Mouse (Mus musculus) limb, embryonic 13.5 days (tissue): ENCODE measurements around the gene Ubqln1. TPM values are rescaled to one million over a fixed set of nuclear protein-coding genes. Genes with fewer than 3 reads are reported as not detected.

ENCODE experiments used
- ATAC-seq: fragments of 200-750 bp; cut with Nextera tagmentation; 2 replicates; pipeline ENCODE4 v1.8.0; 2017; ENCODE audit warnings: low read depth, moderate number of reproducible peaks, moderate TSS enrichment; ENCODE audit not compliant: low FRiP score
- H3K27ac ChIP-seq: fragments of 300-500 bp; sonication (generic); 2 replicates; pipeline ENCODE4 v1.5.1; 2015; ENCODE audit warnings: inconsistent platforms, mild to moderate bottlenecking, moderate library complexity
- H3K27me3 ChIP-seq: fragments of 300-500 bp; sonication (generic); 2 replicates; pipeline ENCODE4 v1.6.1; 2015; ENCODE audit warnings: mild to moderate bottlenecking, inconsistent platforms
- H3K36me3 ChIP-seq: fragments of 300-500 bp; sonication (generic); 2 replicates; pipeline ENCODE4 v1.6.1; 2015; ENCODE audit warnings: inconsistent platforms, mild to moderate bottlenecking, moderate library complexity
- H3K4me1 ChIP-seq: fragments of 300-500 bp; sonication (generic); 2 replicates; pipeline ENCODE4 v1.6.1; 2015; ENCODE audit warnings: inconsistent platforms
- H3K4me2 ChIP-seq: fragments of 300-500 bp; sonication (generic); replicated peaks from 2 replicates; pipeline ENCODE4 v1.6.1; 2015; ENCODE audit warnings: inconsistent platforms, mild to moderate bottlenecking, moderate library complexity
- H3K4me3 ChIP-seq: fragments of 300-500 bp; sonication (generic); 2 replicates; pipeline ENCODE4 v1.5.1; 2015; ENCODE audit warnings: moderate library complexity, mild to moderate bottlenecking, inconsistent platforms
- H3K9ac ChIP-seq: fragments of 300-500 bp; sonication (generic); 2 replicates; pipeline ENCODE4 v1.6.1; 2015; ENCODE audit warnings: mild to moderate bottlenecking, inconsistent platforms
- H3K9me3 ChIP-seq: fragments of 300-500 bp; sonication (generic); 2 replicates; pipeline ENCODE4 v1.6.1; 2016; ENCODE audit warnings: inconsistent platforms
- WGBS: fragments of 180-500 bp; shearing (Covaris S2); methylation state at CpG from one replicate; pipeline ENCODE4 v1.1.7; 2015; 5-methylcytosine and 5-hydroxymethylcytosine counted together
- polyA plus RNA-seq: library from polyadenylated mRNA; unstranded; fragments of >200 nt; fragmentation: Nextera tagmentation; extraction: Ambion mirVana; gene quantifications from 2 replicates; pipeline ENCODE4 v1.2.1, GENCODE M21; 2015

The Ubqln1 gene
- polyA plus RNA-seq, 1 experiment from 2014 or later = 101 TPM

DNA sequence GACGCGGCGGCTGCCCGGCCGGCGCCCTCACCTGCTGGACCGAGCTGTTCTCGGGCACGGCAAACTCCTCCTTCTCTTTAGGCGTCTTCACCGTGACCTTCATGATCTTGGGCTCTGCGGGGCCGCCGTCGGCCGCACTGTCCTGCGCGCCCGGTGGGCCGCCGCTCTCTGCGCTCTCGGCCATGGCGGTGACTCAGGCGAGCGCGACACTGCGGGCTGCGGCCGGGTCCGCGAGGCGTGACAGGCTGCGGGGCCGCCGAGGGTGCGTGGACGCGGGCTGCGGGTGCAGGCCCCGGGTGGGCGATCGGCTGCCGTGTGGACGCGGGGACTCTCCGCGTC lies 231 bp downstream of the Ubqln1 start:
- H3K4me2 ChIP-seq = peak overlapping the region; percentile 85
- H3K4me3 ChIP-seq = peak overlapping the region; percentile 99
- H3K27me3 ChIP-seq = no peaks in the 10 kb centered on the region
- WGBS = under 1% methylated on average over 43 of the region's 48 CpGs
- peak overlapping the region; percentile 78; the same call in 1 of the 2 replicates for H3K27ac ChIP-seq
- H3K9me3 ChIP-seq = no peaks in the 10 kb centered on the region
- H3K36me3 ChIP-seq = no peaks in the 10 kb centered on the region
- peak; percentile 57 for ATAC-seq
- peaks cover 34% of the 10 kb centered on the region for H3K4me1 ChIP-seq
- peak overlapping the region; percentile 98 for H3K9ac ChIP-seq

- Histone ChIP-seq H3K27ac (peak overlapping the region; percentile 78; the same call in 1 of the 2 replicates), H3K9me3 (no peaks in the 10 kb centered on the region), H3K4me2 (peak overlapping the region; percentile 85), H3K4me3 (peak overlapping the region; percentile 99), H3K4me1 (peaks cover 34% of the 10 kb centered on the region), H3K27me3 (no peaks in the 10 kb centered on the region), H3K36me3 (no peaks in the 10 kb centered on the region), H3K9ac (peak overlapping the region; percentile 98)
- 2% methylated on average over 49 of the region's 49 CpGs for WGBS
- ATAC-seq = peak; percentile 55
Measured at GRCm38 (mm10) chr13:58214346-58215252, 854 bp downstream of the Ubqln1 start.

DNA sequence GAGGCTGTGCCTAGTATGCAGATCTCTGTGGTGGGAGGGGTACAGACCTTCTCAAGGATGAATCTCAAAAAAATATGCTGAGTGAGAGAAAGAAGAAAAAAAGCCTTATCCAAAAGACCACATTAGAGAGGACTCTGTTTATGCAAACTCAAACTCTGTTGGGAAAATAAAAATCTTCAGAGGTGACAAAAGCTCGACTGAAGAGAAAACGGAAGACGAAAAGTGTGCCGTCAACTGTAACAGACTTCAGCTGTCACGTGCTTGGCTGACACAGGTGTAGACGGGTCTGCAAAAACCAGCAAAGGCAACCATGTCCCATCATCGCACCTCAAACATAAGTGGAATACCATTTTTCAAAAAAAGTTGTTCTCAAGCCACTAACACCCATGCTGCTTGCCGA lies 1.7 kb downstream of the Ubqln1 start:
- Histone ChIP-seq H3K9ac (peak overlapping the region; percentile 98), H3K4me3 (peak overlapping the region; percentile 99), H3K9me3 (no peaks in the 10 kb centered on the region), H3K27ac (no peak overlapping the region), H3K36me3 (no peaks in the 10 kb centered on the region), H3K4me1 (peaks cover 34% of the 10 kb centered on the region), H3K4me2 (peak overlapping the region; percentile 85), H3K27me3 (no peaks in the 10 kb centered on the region)
- no peak for ATAC-seq
- WGBS = 60% methylated on average over 8 of the region's 8 CpGs

DNA sequence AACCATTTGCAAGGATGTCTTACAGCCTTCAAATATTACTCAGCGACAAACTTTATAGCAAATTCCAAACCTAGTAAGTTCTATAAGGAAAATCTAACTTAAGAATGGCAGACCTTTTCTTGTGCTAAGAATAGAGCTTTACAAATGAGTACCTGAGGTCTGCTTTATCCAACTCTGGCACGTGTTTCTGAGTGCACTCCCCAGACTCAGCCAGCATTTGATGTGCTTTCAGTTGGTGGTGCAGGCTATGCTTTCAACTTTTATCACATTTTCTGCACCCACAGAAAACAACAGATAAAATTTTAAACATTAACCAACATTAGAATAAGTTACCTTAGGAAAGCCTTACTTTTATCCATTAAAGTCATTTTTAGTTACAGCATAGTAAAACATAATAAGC lies 2.9 kb downstream of the Ubqln1 start:
- no peak for ATAC-seq
- Histone ChIP-seq H3K4me1 (peaks cover 34% of the 10 kb centered on the region), H3K36me3 (no peaks in the 10 kb centered on the region), H3K9me3 (no peaks in the 10 kb centered on the region), H3K4me3 (no peak overlapping the region), H3K27ac (no peak overlapping the region), H3K9ac (no peak overlapping the region), H3K4me2 (no peak overlapping the region), H3K27me3 (no peaks in the 10 kb centered on the region)
- 75% methylated on average over 2 of the region's 2 CpGs for WGBS

DNA sequence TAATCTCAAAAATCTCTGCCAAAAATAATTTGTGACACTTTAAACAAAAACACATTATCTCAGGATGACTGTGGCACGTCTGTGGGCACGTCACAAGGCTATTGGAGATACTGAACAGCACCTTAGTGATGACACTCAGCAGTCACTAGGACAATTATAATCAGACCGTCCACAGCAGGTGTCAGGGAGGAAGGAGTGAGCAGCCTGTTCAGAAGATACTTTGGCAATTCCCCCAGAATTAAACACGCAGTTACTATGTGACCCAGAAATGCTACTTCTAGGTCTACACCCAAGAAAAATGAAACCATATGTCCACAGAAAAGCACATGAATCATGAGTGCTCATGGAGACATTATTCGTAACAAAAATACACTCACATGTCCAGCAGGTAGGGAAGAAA lies 5.0 kb downstream of the Ubqln1 start:
- Histone ChIP-seq H3K4me1 (peaks cover 28% of the 10 kb centered on the region), H3K9ac (no peak overlapping the region), H3K9me3 (no peaks in the 10 kb centered on the region), H3K4me2 (no peak overlapping the region), H3K27me3 (no peaks in the 10 kb centered on the region), H3K36me3 (no peaks in the 10 kb centered on the region), H3K4me3 (no peak overlapping the region), H3K27ac (no peak overlapping the region)
- WGBS = 72% methylated on average over 5 of the region's 5 CpGs
- ATAC-seq = no peak

GRCm38 (mm10) chr13:58206084-58206483 lies 9.4 kb downstream of the Ubqln1 start:
- WGBS = 93% methylated on average over 4 of the region's 4 CpGs
- Histone ChIP-seq H3K4me3 (no peak overlapping the region), H3K27ac (no peak overlapping the region), H3K9me3 (no peaks in the 10 kb centered on the region), H3K4me2 (no peak overlapping the region), H3K27me3 (no peaks in the 10 kb centered on the region), H3K4me1 (0 out of 2 replicates have a peak, but pooled peaks cover 3% of the 10 kb centered on the region), H3K9ac (no peak overlapping the region), H3K36me3 (no peaks in the 10 kb centered on the region)
- no peak for ATAC-seq

- no peaks in the 10 kb centered on the region for H3K9me3 ChIP-seq
- H3K36me3 ChIP-seq = no peaks in the 10 kb centered on the region
- H3K27ac ChIP-seq = no peak overlapping the region
- no peak overlapping the region for H3K4me3 ChIP-seq
- no peak overlapping the region for H3K4me2 ChIP-seq
- 0 out of 2 replicates have a peak, but pooled peaks cover 3% of the 10 kb centered on the region for H3K4me1 ChIP-seq
- ATAC-seq = no peak
- no peaks in the 10 kb centered on the region for H3K27me3 ChIP-seq
- no peak overlapping the region for H3K9ac ChIP-seq
- 73% methylated on average over 4 of the region's 4 CpGs for WGBS
Measured at GRCm38 (mm10) chr13:58204986-58205385, 10.5 kb downstream of the Ubqln1 start.

- WGBS = 95% methylated on average over 3 of the region's 3 CpGs
- Histone ChIP-seq H3K4me3 (no peak overlapping the region), H3K4me1 (0 out of 2 replicates have a peak, but pooled peaks cover 3% of the 10 kb centered on the region), H3K27me3 (no peaks in the 10 kb centered on the region), H3K9ac (no peak overlapping the region), H3K9me3 (no peaks in the 10 kb centered on the region), H3K27ac (no peak overlapping the region), H3K36me3 (no peaks in the 10 kb centered on the region), H3K4me2 (no peak overlapping the region)
- ATAC-seq = no peak
Measured at GRCm38 (mm10) chr13:58204202-58204601, 11.3 kb downstream of the Ubqln1 start.

GRCm38 (mm10) chr13:58202903-58203302 lies 12.6 kb downstream of the Ubqln1 start:
- Histone ChIP-seq H3K36me3 (peaks cover 3% of the 10 kb centered on the region), H3K4me1 (0 out of 2 replicates have a peak, but pooled peaks cover 3% of the 10 kb centered on the region), H3K9me3 (no peaks in the 10 kb centered on the region), H3K27me3 (no peaks in the 10 kb centered on the region), H3K27ac (no peak overlapping the region), H3K9ac (no peak overlapping the region), H3K4me3 (no peak overlapping the region), H3K4me2 (no peak overlapping the region)
- 93% methylated on average over 1 of the region's 1 CpGs for WGBS
- ATAC-seq = no peak

GRCm38 (mm10) chr13:58201908-58202307 lies 13.5 kb downstream of the Ubqln1 start:
- Histone ChIP-seq H3K27ac (no peak overlapping the region), H3K36me3 (peaks cover 13% of the 10 kb centered on the region), H3K4me1 (0 out of 2 replicates have a peak, but pooled peaks cover 3% of the 10 kb centered on the region), H3K9ac (no peak overlapping the region), H3K4me2 (no peak overlapping the region), H3K27me3 (no peaks in the 10 kb centered on the region), H3K9me3 (no peaks in the 10 kb centered on the region), H3K4me3 (no peak overlapping the region)
- no peak for ATAC-seq
- 91% methylated on average over 3 of the region's 3 CpGs for WGBS

- Histone ChIP-seq H3K36me3 (peaks cover 17% of the 10 kb centered on the region), H3K27ac (no peak overlapping the region), H3K27me3 (no peaks in the 10 kb centered on the region), H3K9ac (no peak overlapping the region), H3K9me3 (no peaks in the 10 kb centered on the region), H3K4me1 (0 out of 2 replicates have a peak, but pooled peaks cover 3% of the 10 kb centered on the region), H3K4me3 (no peak overlapping the region), H3K4me2 (no peak overlapping the region)
- no peak for ATAC-seq
- WGBS = 89% methylated on average over 6 of the region's 6 CpGs
Measured at GRCm38 (mm10) chr13:58201343-58201742, 14.1 kb downstream of the Ubqln1 start.

DNA sequence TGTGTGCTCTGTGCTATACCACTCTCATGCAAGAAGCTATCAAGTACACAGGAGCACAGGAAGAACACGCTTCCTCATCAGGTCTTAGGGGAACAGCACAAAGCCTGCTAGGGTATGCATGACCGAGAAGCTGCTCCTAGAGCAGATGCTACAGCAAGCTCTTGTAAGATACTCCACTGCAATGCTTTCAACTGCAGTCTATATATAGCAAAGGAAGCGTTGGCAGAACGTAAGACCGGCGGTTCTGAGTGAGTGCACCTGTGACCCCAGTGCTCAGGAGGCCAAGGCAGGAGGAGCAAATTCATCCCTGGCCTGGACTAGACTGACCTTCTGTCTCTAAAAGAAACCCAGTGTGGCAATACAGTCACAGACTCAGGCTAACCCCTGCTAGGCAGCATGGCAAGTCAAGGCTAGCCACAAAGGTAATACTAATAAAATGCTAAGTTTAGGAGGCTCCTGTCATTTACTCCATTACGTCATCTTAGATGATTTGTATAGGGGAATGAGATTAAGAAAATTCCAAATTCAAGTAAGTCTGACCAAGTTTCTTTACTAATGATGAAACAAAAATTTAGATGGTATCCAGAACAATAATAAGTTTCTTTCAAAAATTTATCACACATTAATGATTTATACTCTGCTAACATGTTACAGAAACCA lies 17.3 kb downstream of the Ubqln1 start:
- no peak overlapping the region for H3K4me2 ChIP-seq
- no peak for ATAC-seq
- H3K36me3 ChIP-seq = peaks cover 40% of the 10 kb centered on the region
- 91% methylated on average over 7 of the region's 7 CpGs for WGBS
- no peak overlapping the region for H3K9ac ChIP-seq
- H3K4me1 ChIP-seq = no peaks in the 10 kb centered on the region
- H3K4me3 ChIP-seq = no peak overlapping the region
- no peaks in the 10 kb centered on the region for H3K9me3 ChIP-seq
- H3K27ac ChIP-seq = no peak overlapping the region
- no peaks in the 10 kb centered on the region for H3K27me3 ChIP-seq
